8 mouse cellular contexts compared by ENCODE assay signal in genomic region chr1:91962256-91962655, GRCm38 (mm10).
DNase-seq lines count a peak whose midpoint lies in the region; ATAC-seq and TF ChIP-seq lines count a peak whose summit lies in the region.

No protein-coding gene starts in this region.

- no peaks in the 10 kb centered on the region for H3K27me3 ChIP-seq in forebrain, embryonic 11.5 days (ENCODE audit: control insufficient read depth, insufficient read depth, low read length)
- no peaks in the 10 kb centered on the region for H3K27me3 ChIP-seq in hindbrain, embryonic 16.5 days (replicated peaks; ENCODE audit: control insufficient read depth, insufficient read depth, low read length)

- ATAC-seq in forebrain, embryonic 11.5 days (replicated peaks; ENCODE audit: low FRiP score), result peak; percentile 75; the same call in 1 of the 2 replicates
- ATAC-seq in hindbrain, embryonic 16.5 days, result peak; percentile 78; the same call in 1 of the 2 replicates

- no peak overlapping the region for H3K27ac ChIP-seq in forebrain, embryonic 11.5 days (ENCODE audit: low read depth, low read length)
- no peak overlapping the region for H3K27ac ChIP-seq in hindbrain, embryonic 16.5 days (ENCODE audit: low read depth, low read length)
- no peak overlapping the region for H3K27ac ChIP-seq in olfactory bulb, adult 2 months (ENCODE audit: insufficient read depth, low read depth, low read length)

- DNase-seq in urinary bladder, adult 2 months (ENCODE audit: low spot score), result peak; percentile 37
- DNase-seq in urinary bladder, postnatal 10 days (ENCODE audit: low spot score), result no peak
- peak; percentile 70 for DNase-seq in brain, adult 2 months (ENCODE audit: low read depth, low spot score)
- peak; percentile 76 for DNase-seq in forebrain, embryonic 11.5 days (ENCODE audit: low spot score)
- peak; percentile 48 for DNase-seq in lung, adult 18-20 months
- no peak for DNase-seq in frontal cortex, postnatal 14 days (ENCODE audit: low spot score in 2 of 2)

- no peaks in the 10 kb centered on the region for H3K9me3 ChIP-seq in forebrain, embryonic 11.5 days (ENCODE audit: control insufficient read depth, low read length)
- H3K9me3 ChIP-seq in hindbrain, embryonic 16.5 days (ENCODE audit: control insufficient read depth, low read length), result no peaks in the 10 kb centered on the region

- WGBS in forebrain, embryonic 11.5 days, result 54% methylated on average over 1 of the region's 1 CpGs
- WGBS in hindbrain, embryonic 16.5 days, result 29% methylated on average over 1 of the region's 1 CpGs
- 47% methylated on average over 1 of the region's 1 CpGs for WGBS in olfactory bulb, adult 2 months

- TF ChIP-seq CTCF in olfactory bulb, adult 2 months (IDR thresholded peaks at IDR 0.05; ENCODE audit: insufficient read depth, low read depth, low read length), result peak; percentile 54

- H3K9ac ChIP-seq in forebrain, embryonic 11.5 days (ENCODE audit: low read length), result no peak overlapping the region
- H3K9ac ChIP-seq in hindbrain, embryonic 16.5 days (ENCODE audit: low read depth, low read length), result no peak overlapping the region

- no peak overlapping the region for H3K4me3 ChIP-seq in forebrain, embryonic 11.5 days (ENCODE audit: low read depth, low read length)
- no peak overlapping the region for H3K4me3 ChIP-seq in hindbrain, embryonic 16.5 days (ENCODE audit: low read length)
- H3K4me3 ChIP-seq in olfactory bulb, adult 2 months (ENCODE audit: insufficient read depth, low read depth, low read length), result no peak overlapping the region

- H3K4me1 ChIP-seq in forebrain, embryonic 11.5 days (replicated peaks; ENCODE audit: control insufficient read depth, insufficient read depth, low read length), result 0 out of 2 replicates have a peak, but pooled peaks cover 2% of the 10 kb centered on the region
- H3K4me1 ChIP-seq in hindbrain, embryonic 16.5 days (ENCODE audit: control insufficient read depth, insufficient read depth, low read depth, low read length), result no peaks in the 10 kb centered on the region
- H3K4me1 ChIP-seq in olfactory bulb, adult 2 months (ENCODE audit: control insufficient read depth, insufficient read depth, low read length), result peaks cover 8% of the 10 kb centered on the region

- H3K36me3 ChIP-seq in forebrain, embryonic 11.5 days (ENCODE audit: control insufficient read depth, insufficient read depth, low read length), result peaks cover 4% of the 10 kb centered on the region
- H3K36me3 ChIP-seq in hindbrain, embryonic 16.5 days (ENCODE audit: control insufficient read depth, insufficient read depth, low read length), result peaks cover 25% of the 10 kb centered on the region

- TF ChIP-seq POLR2A in olfactory bulb, adult 2 months (IDR thresholded peaks at IDR 0.05; ENCODE audit: insufficient read depth, low read depth, low read length), result no peak

- no peak overlapping the region for H3K4me2 ChIP-seq in forebrain, embryonic 11.5 days (ENCODE audit: low read depth, low read length, severe bottlenecking)
- no peak overlapping the region for H3K4me2 ChIP-seq in hindbrain, embryonic 16.5 days (ENCODE audit: low read length)

Comparison
In these comparisons a context has a peak if more than half of its experiments do, and no peak if none do; other contexts are left out.
1. DNase-seq: peak in urinary bladder, adult 2 months (single experiment), brain, adult 2 months (single experiment), forebrain, embryonic 11.5 days (single experiment) and lung, adult 18-20 months (2 of 2); none in urinary bladder, postnatal 10 days (single experiment) and frontal cortex, postnatal 14 days (0 of 2).